Mouse (Mus musculus): ENCODE measurements around the gene Exoc6b. TPM values are rescaled to one million over a fixed set of nuclear protein-coding genes. Genes with fewer than 3 reads are reported as not detected.

The Exoc6b gene
- polyA plus RNA-seq, 1 experiment from 2014 or later = 10.2 TPM

DNA sequence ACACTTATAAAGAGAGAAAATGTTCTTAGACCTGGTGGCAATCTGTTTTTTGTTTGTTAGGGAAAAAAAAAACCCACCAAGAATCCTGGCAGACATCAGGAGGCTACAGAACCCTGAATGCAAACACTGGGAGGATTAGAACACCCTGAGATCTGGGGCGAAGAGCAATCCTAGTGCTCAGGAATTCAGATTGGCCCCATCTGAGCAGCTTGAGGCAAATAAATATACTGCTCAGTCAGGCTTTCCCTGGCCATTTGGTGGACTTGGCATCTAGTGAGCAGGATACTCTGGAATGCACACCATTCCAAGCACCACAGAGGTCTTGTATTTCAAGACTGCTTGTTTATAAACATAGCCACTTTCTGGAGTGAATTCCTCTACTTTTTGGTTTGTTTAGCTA, 412.2 kb downstream of the Exoc6b start:
- no peak overlapping the region for H3K4me2 ChIP-seq
- H3K9ac ChIP-seq (ENCODE audit: low read depth, low read length) = no peak overlapping the region
- DNase-seq (ENCODE audit: low spot score) (no peak), ATAC-seq (replicated peaks; ENCODE audit: low FRiP score) (no peak)
- no peak overlapping the region for H3K4me3 ChIP-seq (ENCODE audit: low read depth, low read length)
- H3K9me3 ChIP-seq (ENCODE audit: control insufficient read depth, low read length) = no peaks in the 10 kb centered on the region
- H3K27me3 ChIP-seq (replicated peaks; ENCODE audit: control insufficient read depth, insufficient read depth, low read length) = no peaks in the 10 kb centered on the region
- no peaks in the 10 kb centered on the region for H3K4me1 ChIP-seq (replicated peaks; ENCODE audit: control insufficient read depth, insufficient read depth, low read length)
- H3K27ac ChIP-seq (ENCODE audit: low read depth, low read length) = no peak overlapping the region
- H3K36me3 ChIP-seq (ENCODE audit: control insufficient read depth, insufficient read depth, low read length) = no peaks in the 10 kb centered on the region
- 59% methylated on average over 1 of the region's 1 CpGs for WGBS

DNA sequence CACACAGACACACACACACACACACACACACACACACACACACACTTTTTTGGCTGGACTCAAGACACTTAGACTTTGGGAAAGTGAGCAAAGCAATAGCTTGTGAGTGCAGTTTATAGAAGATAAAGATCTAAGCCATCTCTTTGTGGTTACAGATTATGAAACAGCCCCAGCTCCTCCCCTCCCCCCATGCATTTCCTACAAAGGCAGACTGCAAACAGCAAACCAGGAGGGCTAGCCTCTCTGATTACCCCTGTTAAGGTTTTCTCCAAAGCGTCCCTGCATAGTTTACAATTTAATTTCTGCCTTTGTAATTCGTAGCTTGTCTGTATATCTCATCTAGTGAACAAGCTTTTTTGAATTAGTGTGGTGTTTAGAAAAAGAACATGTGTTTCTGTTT, 412.6 kb downstream of the Exoc6b start:
- Histone ChIP-seq H3K9ac (ENCODE audit: low read depth, low read length) (no peak overlapping the region), H3K36me3 (ENCODE audit: control insufficient read depth, insufficient read depth, low read length) (no peaks in the 10 kb centered on the region), H3K27ac (ENCODE audit: low read depth, low read length) (no peak overlapping the region), H3K9me3 (ENCODE audit: control insufficient read depth, low read length) (no peaks in the 10 kb centered on the region), H3K4me1 (replicated peaks; ENCODE audit: control insufficient read depth, insufficient read depth, low read length) (no peaks in the 10 kb centered on the region), H3K27me3 (replicated peaks; ENCODE audit: control insufficient read depth, insufficient read depth, low read length) (no peaks in the 10 kb centered on the region), H3K4me2 (no peak overlapping the region), H3K4me3 (ENCODE audit: low read depth, low read length) (no peak overlapping the region)
- ATAC-seq (replicated peaks; ENCODE audit: low FRiP score) (no peak), DNase-seq (ENCODE audit: low spot score) (no peak)
- WGBS = 27% methylated on average over 2 of the region's 2 CpGs

DNA sequence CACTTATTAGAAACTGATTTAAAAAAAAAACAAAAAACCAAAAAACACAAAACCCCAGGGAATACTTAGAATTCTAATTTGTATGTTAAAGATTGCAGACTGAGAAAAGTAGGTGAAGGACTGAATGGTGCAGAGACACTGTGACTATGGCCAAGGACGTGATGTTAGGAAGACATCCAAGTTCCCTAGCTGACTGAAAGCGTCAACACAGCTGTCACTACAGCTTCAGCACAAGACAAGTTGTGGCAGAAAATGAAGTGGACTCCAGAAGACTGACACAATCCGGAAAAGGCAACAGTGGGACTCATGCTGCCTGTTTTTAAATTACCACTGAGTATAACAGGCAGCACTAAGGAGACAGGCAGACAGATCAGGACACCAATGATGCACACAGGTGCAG, 417.4 kb downstream of the Exoc6b start:
- Histone ChIP-seq H3K4me2 (no peak overlapping the region), H3K4me3 (ENCODE audit: low read depth, low read length) (no peak overlapping the region), H3K9me3 (ENCODE audit: control insufficient read depth, low read length) (no peaks in the 10 kb centered on the region), H3K4me1 (replicated peaks; ENCODE audit: control insufficient read depth, insufficient read depth, low read length) (no peaks in the 10 kb centered on the region), H3K9ac (ENCODE audit: low read depth, low read length) (no peak overlapping the region), H3K36me3 (ENCODE audit: control insufficient read depth, insufficient read depth, low read length) (no peaks in the 10 kb centered on the region), H3K27ac (ENCODE audit: low read depth, low read length) (no peak overlapping the region), H3K27me3 (replicated peaks; ENCODE audit: control insufficient read depth, insufficient read depth, low read length) (no peaks in the 10 kb centered on the region)
- DNase-seq (ENCODE audit: low spot score) (no peak), ATAC-seq (replicated peaks; ENCODE audit: low FRiP score) (no peak)
- WGBS = 81% methylated on average over 3 of the region's 3 CpGs

DNA sequence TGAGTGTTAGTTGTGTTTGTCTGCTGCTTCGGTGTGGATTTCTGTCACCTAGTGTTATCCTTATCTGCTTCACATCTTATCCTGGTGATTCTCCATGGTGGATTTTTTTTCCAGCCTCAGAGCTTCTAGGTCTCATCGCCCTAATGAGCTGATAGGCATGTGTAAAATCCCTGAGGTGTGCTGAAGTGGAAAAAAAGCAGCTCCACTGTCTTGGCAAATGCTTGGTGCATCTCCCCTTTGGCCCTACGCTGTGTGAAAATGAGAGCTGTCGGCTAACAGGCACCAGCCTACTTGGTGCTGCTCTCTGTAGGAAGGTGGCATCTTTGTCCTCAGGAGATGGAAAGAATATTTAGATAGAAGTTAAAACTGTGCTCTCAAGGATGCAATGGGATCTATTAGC, 422.1 kb downstream of the Exoc6b start:
- no peak for ATAC-seq (replicated peaks; ENCODE audit: low FRiP score)
- no peaks in the 10 kb centered on the region for H3K27me3 ChIP-seq (replicated peaks; ENCODE audit: control insufficient read depth, insufficient read depth, low read length)
- H3K9ac ChIP-seq (ENCODE audit: low read depth, low read length) = no peak overlapping the region
- 50% methylated on average over 4 of the region's 4 CpGs for WGBS
- no peak overlapping the region for H3K4me3 ChIP-seq (ENCODE audit: low read depth, low read length)
- H3K9me3 ChIP-seq (ENCODE audit: control insufficient read depth, low read length) = no peaks in the 10 kb centered on the region
- no peak overlapping the region for H3K4me2 ChIP-seq
- H3K4me1 ChIP-seq (replicated peaks; ENCODE audit: control insufficient read depth, insufficient read depth, low read length) = no peaks in the 10 kb centered on the region
- H3K27ac ChIP-seq (ENCODE audit: low read depth, low read length) = no peak overlapping the region
- no peaks in the 10 kb centered on the region for H3K36me3 ChIP-seq (ENCODE audit: control insufficient read depth, insufficient read depth, low read length)
- DNase-seq (ENCODE audit: low spot score) = no peak

DNA sequence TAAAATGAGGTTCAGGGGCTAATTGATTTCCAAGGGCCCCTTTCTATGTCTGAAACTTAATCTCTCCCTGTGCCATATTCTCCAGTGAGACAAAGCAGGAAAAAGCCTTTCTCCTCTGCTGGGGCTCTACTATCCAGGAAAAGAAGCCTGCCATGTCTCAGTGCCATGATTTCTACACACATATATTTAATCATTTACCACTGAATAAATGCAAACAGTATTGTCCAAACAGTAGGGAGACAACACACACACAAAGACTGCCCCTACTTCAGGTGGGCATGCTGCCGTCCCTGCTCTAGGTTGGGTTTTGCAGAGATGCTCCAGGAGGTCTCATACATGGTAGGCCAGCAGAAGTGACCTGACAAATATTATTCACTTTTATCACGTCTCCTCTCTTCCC, 422.6 kb downstream of the Exoc6b start:
- Histone ChIP-seq H3K27ac (ENCODE audit: low read depth, low read length) (no peak overlapping the region), H3K9ac (ENCODE audit: low read depth, low read length) (no peak overlapping the region), H3K27me3 (replicated peaks; ENCODE audit: control insufficient read depth, insufficient read depth, low read length) (no peaks in the 10 kb centered on the region), H3K4me2 (no peak overlapping the region), H3K4me1 (replicated peaks; ENCODE audit: control insufficient read depth, insufficient read depth, low read length) (no peaks in the 10 kb centered on the region), H3K4me3 (ENCODE audit: low read depth, low read length) (no peak overlapping the region), H3K36me3 (ENCODE audit: control insufficient read depth, insufficient read depth, low read length) (no peaks in the 10 kb centered on the region), H3K9me3 (ENCODE audit: control insufficient read depth, low read length) (no peaks in the 10 kb centered on the region)
- DNase-seq (ENCODE audit: low spot score) = no peak
- 48% methylated on average over 2 of the region's 2 CpGs for WGBS
- no peak for ATAC-seq (replicated peaks; ENCODE audit: low FRiP score)

DNA sequence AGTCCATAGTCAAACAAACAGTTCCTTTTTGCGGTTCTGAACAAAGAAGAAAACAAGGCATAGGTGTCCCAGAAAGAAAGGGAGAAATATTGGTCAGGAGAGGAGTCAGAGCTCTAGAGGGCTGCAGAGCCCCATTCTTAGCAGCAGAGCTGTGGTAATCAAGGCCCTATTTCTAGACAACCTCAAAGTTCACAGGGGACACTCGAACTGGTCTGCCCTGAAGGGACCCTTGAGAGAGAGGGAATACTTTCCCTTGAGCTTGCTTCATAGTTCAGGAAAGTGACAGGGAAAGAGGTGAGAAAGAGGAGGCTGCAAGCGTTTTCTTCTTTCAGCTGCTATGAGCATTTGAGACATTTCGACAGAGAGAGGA, 428.3 kb downstream of the Exoc6b start:
- Histone ChIP-seq H3K36me3 (ENCODE audit: control insufficient read depth, insufficient read depth, low read length) (no peaks in the 10 kb centered on the region), H3K27me3 (replicated peaks; ENCODE audit: control insufficient read depth, insufficient read depth, low read length) (no peaks in the 10 kb centered on the region), H3K9ac (ENCODE audit: low read depth, low read length) (no peak overlapping the region), H3K4me1 (replicated peaks; ENCODE audit: control insufficient read depth, insufficient read depth, low read length) (peaks cover 13% of the 10 kb centered on the region), H3K27ac (ENCODE audit: low read depth, low read length) (no peak overlapping the region), H3K4me3 (ENCODE audit: low read depth, low read length) (no peak overlapping the region), H3K4me2 (no peak overlapping the region; the same call in 1 of the 2 replicates), H3K9me3 (ENCODE audit: control insufficient read depth, low read length) (no peaks in the 10 kb centered on the region)
- no peak for ATAC-seq (replicated peaks; ENCODE audit: low FRiP score)
- WGBS = 49% methylated on average over 4 of the region's 4 CpGs
- no peak for DNase-seq (ENCODE audit: low spot score)

DNA sequence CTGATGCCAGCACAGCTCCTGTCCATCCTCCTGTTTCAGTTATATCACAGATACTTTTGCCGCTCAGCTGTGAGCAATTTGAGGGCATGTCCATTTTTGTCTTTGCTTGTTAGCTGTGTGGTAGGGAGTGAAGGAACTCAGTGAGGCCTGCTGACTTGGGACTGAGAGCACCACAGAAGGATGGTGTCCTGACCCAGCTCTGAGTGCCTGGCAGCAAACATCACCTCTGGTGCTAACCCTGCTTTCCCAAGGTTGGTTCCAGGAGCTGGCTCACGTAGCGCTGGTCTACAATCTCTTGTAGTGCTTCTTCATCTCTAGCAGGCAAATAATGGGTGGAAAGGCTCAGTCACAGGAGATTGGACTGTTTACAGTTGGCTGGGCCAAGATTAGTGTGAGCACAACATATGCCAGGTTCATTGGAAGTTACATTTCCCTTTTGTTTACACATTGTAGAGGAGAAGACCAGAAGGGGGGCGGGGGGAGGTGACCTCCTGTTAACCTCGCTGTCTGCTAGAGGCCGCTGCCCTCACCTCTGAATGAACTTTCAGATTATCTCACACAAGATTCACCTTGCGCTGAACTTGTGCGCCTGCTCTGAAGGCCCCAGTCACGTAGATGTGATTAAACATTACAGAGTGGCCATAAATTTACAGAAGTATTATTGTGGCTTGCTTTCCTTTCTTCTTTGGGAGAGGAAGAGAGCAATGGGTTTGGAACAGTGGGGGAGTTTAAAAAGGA, 428.8 kb downstream of the Exoc6b start:
- ATAC-seq (replicated peaks; ENCODE audit: low FRiP score) (peak; percentile 53), DNase-seq (ENCODE audit: low spot score) (peak; percentile 55)
- Histone ChIP-seq H3K36me3 (ENCODE audit: control insufficient read depth, insufficient read depth, low read length) (no peaks in the 10 kb centered on the region), H3K27ac (ENCODE audit: low read depth, low read length) (no peak overlapping the region), H3K9ac (ENCODE audit: low read depth, low read length) (no peak overlapping the region), H3K4me2 (no peak overlapping the region; the same call in 1 of the 2 replicates), H3K4me3 (ENCODE audit: low read depth, low read length) (no peak overlapping the region), H3K27me3 (replicated peaks; ENCODE audit: control insufficient read depth, insufficient read depth, low read length) (no peaks in the 10 kb centered on the region), H3K4me1 (replicated peaks; ENCODE audit: control insufficient read depth, insufficient read depth, low read length) (peaks cover 13% of the 10 kb centered on the region), H3K9me3 (ENCODE audit: control insufficient read depth, low read length) (no peaks in the 10 kb centered on the region)
- WGBS = 32% methylated on average over 9 of the region's 9 CpGs

DNA sequence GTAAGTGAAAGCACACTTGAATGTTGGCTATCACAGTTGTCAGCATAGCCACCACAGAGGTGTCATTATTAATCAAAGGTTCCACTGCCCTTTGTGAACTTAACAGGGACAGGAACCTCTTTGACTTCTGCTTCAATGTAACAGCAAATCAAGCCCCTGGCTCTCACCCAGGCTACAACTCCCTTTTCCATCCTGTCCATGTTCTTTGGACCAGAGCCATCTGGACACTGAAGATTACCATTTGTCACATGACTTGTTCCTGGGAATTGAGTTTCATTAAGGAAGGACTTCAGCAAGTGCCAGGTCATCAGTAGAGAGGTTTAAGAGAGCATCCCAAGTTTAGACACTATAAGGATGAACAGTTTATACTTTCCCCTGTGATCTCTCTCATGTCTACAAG, 431.1 kb downstream of the Exoc6b start:
- H3K27me3 ChIP-seq (replicated peaks; ENCODE audit: control insufficient read depth, insufficient read depth, low read length) = no peaks in the 10 kb centered on the region
- no peaks in the 10 kb centered on the region for H3K9me3 ChIP-seq (ENCODE audit: control insufficient read depth, low read length)
- DNase-seq (ENCODE audit: low spot score) (no peak), ATAC-seq (replicated peaks; ENCODE audit: low FRiP score) (no peak)
- no peak overlapping the region for H3K9ac ChIP-seq (ENCODE audit: low read depth, low read length)
- no peak overlapping the region for H3K27ac ChIP-seq (ENCODE audit: low read depth, low read length)
- peaks cover 13% of the 10 kb centered on the region for H3K4me1 ChIP-seq (replicated peaks; ENCODE audit: control insufficient read depth, insufficient read depth, low read length)
- H3K36me3 ChIP-seq (ENCODE audit: control insufficient read depth, insufficient read depth, low read length) = no peaks in the 10 kb centered on the region
- no peak overlapping the region for H3K4me3 ChIP-seq (ENCODE audit: low read depth, low read length)
- no peak overlapping the region for H3K4me2 ChIP-seq

DNA sequence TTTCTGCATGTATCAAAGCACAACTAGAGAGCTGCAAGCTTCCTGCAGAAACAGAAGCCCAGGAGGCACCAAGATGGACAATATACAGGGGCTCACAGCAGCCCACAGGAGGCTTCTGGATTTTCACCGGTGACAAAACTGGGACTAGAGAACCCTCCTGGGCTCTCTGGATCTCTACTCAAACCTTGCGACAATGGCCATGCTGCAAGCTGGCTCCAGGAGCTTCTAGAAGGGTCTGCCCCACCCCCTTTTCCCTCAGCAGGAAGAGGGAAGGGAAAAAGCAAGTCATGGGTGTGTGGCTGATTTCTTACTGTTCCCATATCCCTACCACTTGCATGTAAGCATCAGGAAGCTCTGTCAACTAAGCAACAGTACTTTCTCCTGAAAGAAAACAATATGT, 437.7 kb downstream of the Exoc6b start:
- WGBS = 77% methylated on average over 2 of the region's 2 CpGs
- ATAC-seq (replicated peaks; ENCODE audit: low FRiP score) (no peak), DNase-seq (ENCODE audit: low spot score) (no peak)
- Histone ChIP-seq H3K27me3 (replicated peaks; ENCODE audit: control insufficient read depth, insufficient read depth, low read length) (no peaks in the 10 kb centered on the region), H3K27ac (ENCODE audit: low read depth, low read length) (no peak overlapping the region), H3K4me3 (ENCODE audit: low read depth, low read length) (no peak overlapping the region), H3K4me1 (replicated peaks; ENCODE audit: control insufficient read depth, insufficient read depth, low read length) (peaks cover 6% of the 10 kb centered on the region; the same call in 1 of the 2 replicates), H3K4me2 (no peak overlapping the region), H3K36me3 (ENCODE audit: control insufficient read depth, insufficient read depth, low read length) (no peaks in the 10 kb centered on the region), H3K9ac (ENCODE audit: low read depth, low read length) (no peak overlapping the region), H3K9me3 (ENCODE audit: control insufficient read depth, low read length) (no peaks in the 10 kb centered on the region)
